Mouse (Mus musculus) heart, postnatal 4 days (tissue): ENCODE data around the gene Eps15l1. TPM values are rescaled to one million over a fixed set of nuclear protein-coding genes. Genes with fewer than 3 reads are reported as not detected.

Source experiments
- DNase-seq: peaks from one replicate; pipeline ENCODE4 v3.0.0; 2021
- total RNA-seq, 2 experiments: library from RNA; stranded (reverse); gene quantifications; 2 replicates each; pipeline ENCODE4 v1.2.3; 2021

Eps15l1 gene
- total RNA-seq, 2 experiments from 2014 or later: 56.8 to 60.0 TPM

DNA sequence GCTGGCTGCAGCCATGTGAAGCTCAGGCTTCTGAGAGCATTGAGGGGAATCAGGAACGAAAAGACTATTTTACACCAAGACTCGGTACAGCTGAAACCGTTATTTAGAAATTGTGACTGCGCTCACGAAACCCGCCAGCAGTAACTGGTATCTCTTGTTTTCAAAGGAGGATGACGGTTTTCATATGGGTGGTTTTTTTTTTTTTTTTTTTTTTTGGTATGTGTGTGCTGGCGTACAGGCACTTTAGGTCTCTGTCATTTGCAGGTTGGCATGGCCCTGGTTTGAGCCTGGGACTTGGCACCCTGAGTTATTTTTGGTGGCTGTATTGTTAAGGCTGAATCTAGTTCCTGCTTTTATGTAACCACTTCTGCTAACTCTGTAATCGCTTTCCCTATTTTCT is 71.4 kb downstream of the Eps15l1 start:
- DNase-seq: no peak

DNA sequence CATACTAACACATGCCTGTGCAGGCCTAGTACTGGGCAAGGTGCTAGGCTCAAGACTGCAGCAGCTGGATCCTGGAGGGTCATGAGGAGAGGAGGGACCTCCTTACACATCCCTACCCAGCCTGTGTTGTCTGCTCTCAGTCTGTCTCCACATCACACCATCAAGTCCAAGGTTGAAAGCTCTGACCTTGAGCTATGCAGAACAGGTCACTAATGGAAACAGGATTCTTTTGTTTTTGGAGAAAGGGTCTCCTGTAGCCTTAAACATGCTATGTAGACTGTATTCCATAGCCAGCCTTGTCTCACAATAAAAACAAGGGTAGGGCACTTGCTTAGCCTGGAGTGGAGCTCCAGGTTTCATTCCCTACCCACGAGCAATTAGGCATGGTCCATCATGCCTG is 72.3 kb downstream of the Eps15l1 start:
- DNase-seq: no peak

DNA sequence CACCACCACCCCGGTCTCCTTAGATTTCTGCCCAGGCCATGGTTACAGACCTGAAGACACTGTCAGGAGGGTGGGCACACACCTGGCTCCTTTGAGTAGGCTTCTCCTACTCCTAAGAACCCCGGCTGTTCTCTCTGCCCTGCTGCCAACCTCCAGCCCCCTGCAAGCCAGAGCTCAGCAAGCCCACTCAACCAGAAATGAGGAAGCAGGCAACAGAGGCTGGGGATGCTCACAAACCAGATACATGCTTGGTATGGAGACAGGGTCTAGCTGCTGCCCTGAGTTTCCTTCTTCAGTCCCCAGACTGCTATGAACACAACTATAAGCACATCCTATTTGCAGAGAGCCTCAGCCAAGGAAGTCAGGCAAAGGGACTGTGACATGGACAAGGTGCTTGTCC is 73.1 kb downstream of the Eps15l1 start:
- no peak for DNase-seq

- no peak for DNase-seq
These were observed 73.7 kb downstream of the Eps15l1 start for GRCm38 (mm10) chr8:72347553-72347952.

- no peak for DNase-seq
These were observed 77.5 kb downstream of the Eps15l1 start for GRCm38 (mm10) chr8:72343725-72344124.

DNA sequence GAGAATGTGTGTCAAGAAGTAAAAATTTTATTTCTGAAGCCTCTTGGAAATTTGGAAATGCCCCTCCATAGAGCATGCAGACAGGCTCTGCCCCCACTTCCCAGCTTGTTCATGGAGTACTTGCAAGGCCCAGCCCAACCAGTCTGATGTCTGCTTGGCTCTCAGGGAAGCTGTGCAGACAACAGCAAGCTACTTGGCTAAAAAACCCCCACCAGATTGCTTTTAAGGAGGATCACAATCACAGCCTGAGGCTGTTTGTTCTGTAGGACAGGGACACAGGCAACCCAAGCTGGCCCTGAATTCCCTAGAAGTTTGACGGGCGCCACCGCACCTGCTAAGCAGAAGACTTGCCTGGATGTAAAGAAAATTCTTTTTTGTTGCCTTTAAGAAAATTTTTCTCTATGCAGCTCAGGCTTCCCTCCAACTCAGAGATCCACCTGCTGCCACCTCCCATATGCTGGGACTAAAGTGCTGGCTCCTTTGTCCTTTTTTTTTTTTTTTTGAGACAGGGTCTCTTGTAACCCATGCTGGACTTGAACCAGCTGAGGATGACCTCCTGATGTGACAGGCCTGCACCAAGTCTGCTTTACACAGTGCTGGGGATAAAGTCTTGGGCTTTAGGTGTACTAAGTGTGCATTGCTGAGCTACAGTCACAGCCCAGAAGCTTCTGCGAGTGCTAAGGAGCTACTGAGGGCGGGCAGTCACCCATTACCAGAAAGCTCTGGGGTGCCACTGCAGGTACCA is 78.5 kb downstream of the Eps15l1 start:
- no peak for DNase-seq

DNA sequence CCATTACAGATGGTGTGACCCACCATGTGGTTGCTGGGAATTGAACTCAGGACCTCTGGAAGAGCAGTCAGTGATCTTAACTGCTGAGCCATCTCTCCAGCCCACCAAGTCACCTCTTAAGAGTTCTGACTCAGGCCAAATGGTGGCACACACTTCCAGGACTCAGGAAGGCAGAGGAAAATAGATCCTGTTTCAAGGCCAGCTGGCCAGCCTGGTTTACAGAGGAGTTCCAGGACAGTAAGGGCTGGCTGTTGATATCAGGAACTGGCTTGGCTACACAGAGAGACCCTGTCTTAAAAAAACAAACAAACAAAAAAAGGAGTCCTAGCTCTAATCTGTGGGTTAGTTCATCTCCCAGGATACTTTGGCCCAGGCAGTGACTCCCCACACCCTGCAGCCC is 84.2 kb downstream of the Eps15l1 start:
- DNase-seq: no peak

DNA sequence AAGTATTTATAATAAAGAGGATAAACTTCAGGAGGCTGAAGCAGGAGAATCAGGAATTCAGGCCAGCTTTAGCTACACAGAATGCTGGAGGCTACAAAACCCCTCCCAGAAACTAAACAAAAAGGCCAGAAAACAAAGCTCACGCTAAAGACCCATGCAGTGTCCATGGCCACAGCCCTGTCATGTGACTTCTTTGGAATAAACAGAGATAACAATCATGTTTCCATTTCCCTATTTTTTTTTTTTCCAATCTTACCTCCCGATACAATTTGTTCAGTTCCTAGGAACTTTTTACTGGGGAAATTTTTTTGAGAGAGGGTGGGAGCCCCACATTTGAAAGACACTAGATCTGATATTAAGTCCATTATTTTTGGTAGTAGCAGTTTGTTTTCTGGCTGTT is 85.0 kb downstream of the Eps15l1 start:
- DNase-seq: no peak

GRCm38 (mm10) chr8:72334144-72334641 is 87.1 kb downstream of the Eps15l1 start:
- no peak for DNase-seq

DNA sequence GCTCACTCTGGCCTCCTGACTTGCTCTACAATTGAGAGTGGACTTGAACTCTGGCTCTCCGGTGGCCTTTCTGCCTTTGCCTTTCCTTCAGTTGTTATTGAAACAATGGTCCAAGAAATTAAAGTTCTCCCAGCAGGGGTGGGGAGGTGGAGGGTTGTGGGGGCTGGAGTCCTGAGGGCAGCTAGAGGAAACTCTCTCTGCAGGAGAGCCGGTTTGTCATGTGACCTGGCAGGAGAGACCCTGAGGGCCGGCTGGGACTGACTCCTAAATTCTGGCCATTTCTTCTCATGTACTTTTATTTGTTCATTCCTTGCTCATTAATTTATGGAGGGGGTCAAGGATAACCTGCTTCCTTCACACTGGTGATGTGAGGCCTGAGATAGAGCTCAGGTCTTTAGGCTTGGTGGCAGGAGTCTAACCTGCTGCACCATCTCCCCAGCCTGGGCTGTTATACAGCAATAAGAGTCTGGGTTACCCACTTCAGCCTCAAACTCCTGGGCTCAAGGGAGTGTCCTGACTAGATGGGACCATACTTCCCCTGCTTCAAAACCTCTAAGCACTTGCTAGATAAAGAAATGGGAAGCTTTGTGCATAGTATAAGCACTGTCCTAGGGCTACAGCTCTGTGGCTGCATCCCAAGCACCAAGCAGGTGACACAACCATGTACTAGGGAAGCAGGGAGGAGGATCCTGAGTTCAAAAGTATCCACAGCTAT is 87.7 kb downstream of the Eps15l1 start:
- no peak for DNase-seq

DNA sequence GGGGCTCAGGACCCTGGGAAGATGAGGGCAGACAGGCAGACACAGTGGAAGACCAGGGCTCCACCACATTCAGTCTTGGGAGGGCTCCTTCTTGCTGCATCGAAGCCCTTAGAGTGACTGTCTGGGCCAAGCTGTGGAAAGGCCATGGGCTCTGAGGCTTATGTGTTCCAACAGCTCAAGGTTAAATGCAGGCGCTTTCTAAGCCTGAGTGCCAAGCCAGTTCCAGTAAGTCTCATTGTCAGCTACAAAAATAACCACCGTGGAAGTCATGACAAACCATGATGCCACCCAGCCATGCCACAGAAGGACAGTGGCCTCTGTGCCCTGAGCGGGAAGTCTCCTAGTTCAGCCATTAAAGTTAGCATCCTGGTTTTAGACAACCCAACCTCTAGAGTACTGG is 89.6 kb downstream of the Eps15l1 start:
- no peak for DNase-seq

DNA sequence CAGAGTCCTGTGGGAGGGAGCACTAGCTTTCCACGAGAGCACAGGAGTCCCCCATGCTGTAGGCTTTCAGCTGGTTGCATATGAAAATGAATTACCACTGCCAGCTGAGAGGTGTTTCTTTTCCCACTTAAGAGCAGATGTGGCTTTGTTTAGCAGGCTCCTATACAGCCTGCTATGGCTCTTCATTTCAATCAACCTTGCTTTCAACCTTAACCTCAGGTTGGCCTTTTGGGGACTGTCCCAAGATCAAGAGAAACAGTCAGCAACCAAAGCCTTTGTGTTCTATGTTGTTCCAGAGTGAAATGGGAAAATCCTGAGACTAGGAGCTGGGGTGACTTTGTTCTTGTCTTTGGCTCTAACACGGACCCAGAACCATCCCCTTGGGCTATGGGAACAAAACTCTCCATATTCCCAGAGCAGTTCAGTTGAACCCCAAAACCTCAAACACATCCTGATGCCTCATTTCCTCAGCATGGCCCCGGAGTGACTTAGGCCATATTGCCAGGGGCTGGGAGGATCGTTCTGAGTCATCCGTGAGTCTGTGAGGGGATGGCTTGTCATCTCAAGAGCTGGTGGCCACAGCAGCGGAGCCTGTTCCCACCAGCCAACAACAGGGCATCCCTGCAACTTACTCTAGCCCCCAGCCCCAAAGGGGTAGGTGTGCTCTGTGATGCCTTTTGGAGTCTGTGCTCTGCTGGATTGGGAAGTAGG is 90.3 kb downstream of the Eps15l1 start:
- no peak for DNase-seq

DNA sequence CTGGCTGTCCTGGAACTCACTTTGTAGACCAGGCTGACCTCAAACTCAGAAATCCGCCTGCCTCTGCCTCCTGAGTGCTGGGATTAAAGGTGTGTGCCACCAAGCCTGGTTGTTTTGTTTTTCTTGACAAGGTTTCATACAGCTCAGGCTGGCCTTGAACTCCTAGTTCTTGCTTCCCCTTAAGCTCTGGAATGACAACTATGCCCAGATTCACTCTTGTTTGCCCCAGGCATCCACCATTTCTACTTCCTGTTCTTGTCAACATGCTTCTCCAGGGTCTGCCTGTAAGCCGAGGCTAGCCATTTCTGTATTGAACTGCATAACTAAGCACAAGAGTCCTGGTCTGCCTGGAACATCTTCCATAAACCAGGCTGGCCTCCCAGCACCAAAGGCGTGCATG is 92.1 kb downstream of the Eps15l1 start:
- no peak for DNase-seq

- DNase-seq: no peak
These were observed 96.6 kb downstream of the Eps15l1 start for GRCm38 (mm10) chr8:72324708-72325107.

DNA sequence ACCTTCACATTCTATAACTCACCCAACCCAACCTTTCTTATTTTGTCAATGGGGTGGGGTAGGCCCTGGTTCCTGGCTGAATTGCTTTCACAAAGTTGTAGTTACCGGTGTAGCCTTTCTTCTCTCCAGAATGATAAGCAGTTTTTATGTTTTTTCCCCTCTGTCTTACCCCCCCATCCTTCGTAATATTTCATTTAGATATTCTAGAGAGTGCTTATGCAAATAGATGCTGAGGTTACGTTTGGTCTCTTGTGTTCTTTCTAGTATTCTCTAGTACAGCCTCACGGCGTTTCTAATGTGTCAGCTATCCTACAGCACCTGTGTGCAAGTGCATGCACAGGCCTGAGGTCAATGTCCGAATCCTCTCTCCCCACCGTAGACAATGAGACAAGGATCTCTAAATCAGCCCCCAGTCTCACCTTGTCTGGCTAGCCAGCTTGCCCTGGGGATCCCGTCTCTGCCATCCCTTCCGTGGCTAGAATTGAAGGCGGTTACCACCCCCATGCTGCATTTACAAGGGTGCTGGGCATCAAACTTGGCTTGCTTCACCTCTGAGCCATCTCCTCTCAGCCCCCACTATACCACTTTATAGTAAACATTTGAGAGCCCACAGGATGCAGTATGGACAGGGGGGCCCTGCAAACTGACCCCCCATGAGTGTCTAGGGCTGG is 97.1 kb downstream of the Eps15l1 start:
- no peak for DNase-seq

DNA sequence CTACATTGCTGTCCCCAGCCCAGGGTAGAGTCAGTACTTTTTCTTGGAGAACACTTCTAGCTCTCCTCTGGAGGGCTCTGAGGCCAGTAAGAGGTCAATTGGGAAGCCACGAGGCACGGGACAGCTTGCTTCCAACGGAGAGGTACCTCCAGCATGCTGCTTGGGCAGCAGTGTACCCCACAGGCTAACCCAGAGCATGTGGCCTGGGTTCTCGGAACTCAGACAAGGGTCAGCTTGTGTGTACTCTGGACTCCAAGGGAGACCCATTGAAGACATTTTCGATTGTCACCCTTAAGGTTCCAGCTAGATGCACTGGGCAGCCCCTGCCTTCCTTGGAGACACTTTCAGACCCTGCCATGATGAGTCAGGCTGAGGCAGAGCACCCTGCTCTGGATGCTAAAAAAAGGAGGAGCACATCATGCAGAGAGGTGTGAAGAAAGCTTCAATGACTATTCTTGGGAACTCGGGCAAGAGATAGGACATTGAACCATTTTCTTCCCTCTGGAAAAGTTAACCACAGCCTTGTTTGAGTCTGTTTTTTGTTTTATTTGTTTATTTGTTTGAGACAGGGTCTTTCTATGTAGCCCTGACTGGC is 98.0 kb downstream of the Eps15l1 start:
- no peak for DNase-seq

DNA sequence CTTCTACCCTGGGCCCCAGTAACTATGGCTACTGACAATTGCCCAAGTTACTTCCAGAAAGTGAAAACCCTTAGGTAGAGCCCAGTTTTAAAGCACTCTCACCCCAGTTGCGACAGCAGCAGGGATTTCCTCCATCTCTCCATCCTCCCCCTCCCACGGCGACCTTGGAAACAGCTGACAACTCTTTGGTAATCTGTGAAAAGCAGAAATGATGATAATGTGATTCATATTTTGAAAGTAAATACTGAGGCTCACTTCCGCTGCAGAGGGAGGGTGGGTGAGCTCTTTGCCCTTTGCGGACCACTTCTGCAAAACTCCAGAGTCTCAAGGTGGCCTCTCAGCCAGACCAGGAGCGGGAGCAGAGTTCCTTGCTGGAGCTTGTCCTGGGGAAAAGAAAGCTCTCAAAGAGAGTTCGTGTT is 98.8 kb downstream of the Eps15l1 start:
- DNase-seq: no peak

- DNase-seq: no peak
These were observed 99.4 kb downstream of the Eps15l1 start for GRCm38 (mm10) chr8:72321635-72322441.

- DNase-seq: no peak
These were observed 100.3 kb downstream of the Eps15l1 start for GRCm38 (mm10) chr8:72320803-72321583.
